Mouse (Mus musculus) frontal cortex, postnatal 36 days (tissue): ENCODE data around the gene Tnpo1.
A peak's percentile ranks its signal among the peaks of the same experiment; 100 is the strongest.
"Not testable (repeated sequence)": the region's sequence is repeated elsewhere in the genome, so short reads cannot be mapped to it uniquely, and the experiment has no call there.

Source experiments
- DNase-seq, 2 experiments: peaks; one replicate each; pipeline ENCODE4 v3.0.0; 2022; ENCODE audit warnings: low spot score in 2 of 2

Tnpo1 gene

DNA sequence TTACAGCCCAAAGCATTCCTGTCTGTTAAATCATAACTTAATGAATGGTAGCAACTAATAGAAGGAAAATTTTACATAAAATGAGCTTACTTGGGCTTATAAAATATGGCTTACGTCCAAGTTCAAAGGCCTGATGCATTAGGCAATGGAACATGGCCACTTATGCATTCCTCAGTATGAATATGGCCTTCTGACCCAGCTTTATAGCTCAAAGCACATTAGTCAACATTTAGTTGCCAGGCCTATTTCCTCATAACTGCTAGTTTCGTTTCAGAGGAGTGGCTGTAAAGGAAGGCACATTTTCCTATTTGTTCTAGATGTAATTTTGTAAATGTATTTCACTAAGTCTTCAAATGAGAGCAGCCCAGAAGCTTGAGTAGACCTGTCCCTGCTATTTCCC lies 107.1 kb downstream of the Tnpo1 start:
- DNase-seq, result no peak

DNA sequence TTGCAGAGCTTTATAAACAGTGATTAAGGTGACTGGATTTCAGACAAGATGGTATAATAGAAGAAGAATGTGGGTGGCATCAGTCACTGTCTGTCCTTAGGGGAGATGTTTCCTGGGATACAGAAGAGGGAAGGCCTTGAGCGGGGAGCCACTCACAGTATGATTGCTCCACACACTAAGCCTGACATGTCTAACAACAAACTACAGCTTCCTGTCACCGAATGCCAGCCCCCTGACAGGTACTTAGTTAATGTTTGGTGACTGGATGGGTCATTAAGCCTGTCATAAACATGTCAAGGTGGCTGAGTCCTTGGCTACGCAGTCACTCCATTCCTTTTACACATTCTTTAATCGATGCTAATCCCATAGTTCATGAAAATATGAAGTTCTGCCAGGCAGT lies 108.0 kb downstream of the Tnpo1 start:
- no peak for DNase-seq

DNA sequence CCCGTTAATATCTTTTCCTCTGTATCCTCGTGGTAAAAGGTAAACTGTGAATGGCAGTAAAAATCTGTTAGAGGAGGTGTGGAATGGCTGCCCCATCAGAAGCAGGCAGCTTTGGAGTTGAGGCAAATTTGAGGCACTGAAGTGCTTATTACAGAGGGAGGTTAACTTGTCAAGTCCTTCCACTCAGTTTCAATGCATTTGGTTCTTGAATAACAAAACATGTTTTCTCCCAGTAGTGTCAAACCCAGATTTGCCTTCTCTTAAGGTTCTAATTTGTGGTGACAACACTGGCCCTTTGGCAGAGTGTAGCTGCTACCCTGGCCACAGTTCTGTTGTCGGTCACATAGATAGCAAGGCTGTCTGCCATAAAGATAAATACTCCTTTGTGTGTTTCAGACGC lies 108.4 kb downstream of the Tnpo1 start:
- no peak for DNase-seq

DNA sequence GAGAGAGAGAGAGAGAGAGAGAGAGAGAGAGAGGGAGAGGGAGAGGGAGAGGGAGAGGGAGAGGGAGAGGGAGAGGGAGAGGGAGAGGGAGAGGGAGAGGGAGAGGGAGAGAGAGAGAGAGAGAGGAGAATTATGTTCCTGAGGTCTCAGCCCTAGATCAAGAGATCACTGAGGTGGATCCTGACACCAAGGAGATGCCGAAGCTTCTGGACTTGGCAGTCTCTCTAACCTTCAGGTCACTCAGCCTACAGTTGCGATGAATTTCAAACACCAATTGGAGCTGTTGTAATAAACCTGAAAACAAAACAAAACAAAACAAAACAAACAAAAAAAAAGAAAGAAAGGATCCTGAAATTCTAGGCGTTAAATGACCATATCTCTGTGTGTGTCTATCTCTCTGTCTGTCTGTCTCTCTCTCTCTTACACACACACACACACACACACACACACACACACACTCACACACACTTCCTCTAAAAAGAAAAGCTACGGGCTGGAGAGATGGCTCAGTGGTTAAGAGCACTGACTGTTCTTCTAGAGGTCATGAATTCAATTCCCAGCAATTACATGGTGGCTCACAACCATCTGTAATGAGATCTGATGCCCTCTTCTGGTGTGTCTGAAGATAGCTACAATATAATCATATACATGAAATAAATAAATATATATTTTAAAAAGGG lies 109.1 kb downstream of the Tnpo1 start:
- DNase-seq, result not testable (repeated sequence)

DNA sequence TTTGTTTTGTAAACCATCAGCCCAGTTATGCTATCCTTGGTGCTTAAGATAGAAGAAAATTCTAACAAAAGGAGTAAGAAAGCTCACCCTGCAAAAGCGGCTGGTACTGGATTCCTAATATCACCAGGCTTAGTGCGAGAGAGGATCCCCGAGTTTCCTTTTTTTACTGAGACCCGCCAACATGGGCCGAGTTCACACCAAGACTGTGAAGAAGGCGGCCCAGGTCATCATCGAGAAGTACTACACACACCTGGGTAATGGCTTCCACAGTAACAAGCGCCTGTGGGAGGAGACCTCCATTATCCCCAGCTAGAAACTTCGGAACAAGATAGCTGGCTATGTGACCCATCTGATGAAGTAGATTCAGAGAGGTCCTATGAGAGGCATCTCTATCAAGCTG lies 109.6 kb downstream of the Tnpo1 start:
- DNase-seq, result no peak

DNA sequence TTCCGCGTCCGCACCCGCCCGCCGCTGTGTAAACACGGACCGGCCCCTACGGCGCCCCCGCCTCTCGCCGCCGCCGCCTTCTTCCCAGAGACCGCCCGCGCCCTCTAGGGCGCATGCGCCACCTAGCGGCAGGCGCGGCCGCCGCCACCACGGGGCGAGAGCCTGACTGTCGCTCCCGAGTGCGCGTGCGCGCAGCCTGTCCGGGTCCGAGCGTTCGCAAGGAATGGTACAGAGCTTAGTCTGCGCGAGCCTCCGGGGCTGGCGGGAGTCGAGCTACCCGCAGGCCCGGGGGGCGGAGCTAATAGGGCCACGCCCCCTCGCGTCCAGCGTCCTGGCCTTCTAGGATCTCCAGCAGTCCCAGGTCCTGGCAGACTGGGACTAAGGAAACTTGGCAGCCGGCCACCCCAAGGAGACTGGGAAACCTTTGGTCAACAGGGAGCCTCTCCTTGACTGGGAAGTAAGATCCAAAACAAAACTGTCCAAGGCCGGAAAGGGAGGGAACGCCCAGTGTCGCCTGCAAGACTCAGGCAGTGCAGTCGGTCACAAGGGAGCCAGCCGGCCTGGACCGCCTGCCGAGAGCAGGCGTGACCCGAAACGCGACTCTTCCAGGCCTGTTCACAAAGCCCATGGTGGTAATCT lies 110.9 kb downstream of the Tnpo1 start, which contains the start of gene Fcho2:
Fcho2 (minus strand) TSS at position 303 of the 639 bp plus-strand sequence.
- DNase-seq, result peak; percentile 95 to 97

DNA sequence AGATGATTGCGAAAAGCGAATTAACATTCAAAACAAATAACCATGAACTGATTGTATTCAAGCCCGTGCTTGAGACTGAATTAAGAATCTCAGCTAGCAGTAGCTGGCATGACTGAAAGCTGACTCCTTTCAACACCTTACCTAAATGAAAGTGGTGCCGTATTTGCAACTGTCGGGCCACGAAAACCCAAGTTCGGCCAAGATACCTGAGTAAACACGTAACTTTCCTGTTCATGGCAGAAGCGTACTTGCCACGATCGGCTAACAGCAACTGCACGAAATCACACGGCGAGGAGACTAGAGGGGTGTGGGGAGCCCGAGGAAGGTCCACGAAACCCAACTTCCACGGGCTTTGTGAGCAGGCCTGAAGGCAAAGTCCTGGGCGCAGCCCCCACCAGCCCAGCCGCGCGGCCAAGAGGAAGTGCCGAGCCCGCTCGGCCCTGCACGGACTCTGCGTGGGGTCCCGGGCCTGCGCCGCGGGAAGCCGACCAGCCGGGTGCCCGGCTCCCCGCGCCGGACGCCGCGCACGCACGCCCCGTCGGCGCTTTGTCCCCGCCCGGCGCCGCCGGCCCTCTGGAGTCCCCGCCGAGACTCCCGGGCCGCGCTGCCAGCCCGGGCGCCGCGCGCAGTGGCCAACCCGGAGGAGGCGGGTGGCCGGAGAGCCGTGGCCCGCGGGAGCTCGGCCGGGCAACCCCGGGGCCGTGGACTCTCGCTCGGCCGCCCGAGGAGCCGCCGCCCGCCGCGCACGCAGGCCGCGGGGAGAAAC lies 111.7 kb downstream of the Tnpo1 start:
- DNase-seq, result peak; percentile 43 to 54

DNA sequence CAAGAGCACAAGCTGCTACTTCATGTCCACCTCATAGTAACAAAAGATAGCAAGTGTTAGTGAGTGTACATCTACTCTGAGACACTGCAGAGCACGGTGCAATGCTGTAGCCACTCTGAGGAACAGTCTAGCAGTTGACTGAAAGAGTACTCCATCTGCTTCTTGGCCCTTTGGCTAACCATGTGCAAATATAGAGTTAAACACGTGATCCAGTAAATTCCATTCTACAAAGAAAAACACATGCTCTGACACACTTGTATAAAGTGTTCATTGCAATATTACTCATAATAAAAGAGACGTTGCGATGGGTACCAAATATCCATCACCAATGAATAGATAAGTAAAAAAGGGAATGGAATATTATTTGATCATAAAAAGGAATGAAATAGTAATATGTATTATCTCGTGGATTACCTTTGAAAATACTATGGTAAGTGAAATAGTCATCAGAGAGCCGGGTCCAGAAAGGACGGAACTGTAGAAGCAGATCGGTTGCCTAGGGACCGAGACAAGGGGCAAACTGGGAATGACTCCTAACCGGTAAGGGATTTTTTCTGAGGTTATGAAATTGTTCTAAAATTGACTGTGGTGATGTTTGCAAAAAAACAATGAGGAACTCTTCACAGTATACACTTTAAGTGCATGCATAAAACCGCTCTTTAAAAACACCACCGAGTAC lies 112.4 kb downstream of the Tnpo1 start:
- no peak for DNase-seq

DNA sequence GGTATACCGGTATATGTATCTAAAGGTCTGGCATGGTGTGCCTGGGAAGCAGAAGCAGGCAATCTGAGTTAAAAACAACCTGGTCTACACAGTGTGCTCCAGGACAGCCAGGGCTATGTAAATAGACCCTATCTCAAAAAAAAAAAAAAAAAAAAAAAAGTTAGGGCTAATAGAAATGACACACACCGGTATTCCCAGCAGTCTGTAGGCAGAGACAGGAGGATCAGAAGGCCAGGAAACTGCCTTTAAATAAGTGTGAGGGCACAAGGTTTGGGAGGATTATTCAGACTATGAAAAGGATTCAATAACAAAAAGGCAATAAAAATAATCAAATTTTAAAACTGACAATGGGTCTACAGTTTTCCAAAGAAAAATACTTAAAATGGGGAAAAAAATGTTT lies 113.0 kb downstream of the Tnpo1 start:
- no peak for DNase-seq

DNA sequence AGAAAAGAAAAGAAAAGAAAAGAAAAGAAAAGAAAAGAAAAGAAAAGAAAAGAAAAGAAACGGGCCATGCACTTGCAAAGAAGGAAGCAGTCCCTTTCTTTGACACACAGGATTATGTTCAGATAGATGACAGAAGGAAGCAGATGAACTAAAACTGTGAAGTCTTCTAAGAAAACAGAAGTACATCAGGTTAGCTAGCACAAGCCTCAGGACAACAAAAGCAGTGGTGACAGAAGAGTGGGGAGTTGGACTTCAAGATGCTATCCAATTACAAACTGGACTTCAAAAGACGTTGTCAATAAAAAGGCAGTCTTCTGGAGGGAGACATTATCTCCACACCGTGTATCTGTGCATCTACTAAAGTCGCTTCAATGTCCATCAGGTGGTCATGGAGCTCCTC lies 113.9 kb downstream of the Tnpo1 start:
- no peak for DNase-seq

DNA sequence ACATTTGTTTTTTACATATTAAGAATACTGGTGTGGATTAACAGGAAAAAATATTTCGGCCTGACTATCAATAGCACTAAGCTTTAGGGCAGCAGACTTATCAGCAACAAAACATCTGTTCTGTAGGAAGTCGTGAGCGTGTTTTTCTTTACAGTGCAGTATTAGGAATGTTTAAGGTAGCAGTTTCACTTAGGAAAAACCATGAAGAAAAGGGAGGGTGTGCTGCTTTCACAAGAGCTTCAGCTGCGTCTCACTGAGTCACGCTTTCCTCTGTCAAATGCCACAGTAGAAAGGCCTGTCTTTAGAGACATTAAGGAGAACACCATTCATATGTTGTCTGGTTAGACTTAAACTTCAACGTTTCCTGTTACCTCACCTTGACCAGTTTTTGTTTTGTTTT lies 116.0 kb downstream of the Tnpo1 start:
- no peak for DNase-seq

DNA sequence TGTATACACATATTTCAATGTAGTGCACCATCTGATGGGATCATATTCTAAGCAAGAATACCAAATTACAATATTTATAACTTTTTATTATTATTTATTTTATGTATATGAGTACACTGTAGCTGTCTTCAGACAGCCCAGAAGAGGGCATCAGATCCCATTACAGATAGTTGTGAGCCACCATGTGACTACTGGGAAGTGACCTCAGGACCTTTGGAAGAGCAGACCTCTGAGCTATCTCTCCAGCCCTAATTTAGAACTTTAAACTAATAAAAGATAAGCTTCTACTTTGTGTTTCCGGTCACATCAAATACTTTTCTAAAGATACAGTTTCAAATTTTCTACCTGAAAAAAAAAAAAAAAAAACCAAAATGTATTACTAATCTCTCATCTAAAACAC lies 117.1 kb downstream of the Tnpo1 start:
- no peak for DNase-seq

DNA sequence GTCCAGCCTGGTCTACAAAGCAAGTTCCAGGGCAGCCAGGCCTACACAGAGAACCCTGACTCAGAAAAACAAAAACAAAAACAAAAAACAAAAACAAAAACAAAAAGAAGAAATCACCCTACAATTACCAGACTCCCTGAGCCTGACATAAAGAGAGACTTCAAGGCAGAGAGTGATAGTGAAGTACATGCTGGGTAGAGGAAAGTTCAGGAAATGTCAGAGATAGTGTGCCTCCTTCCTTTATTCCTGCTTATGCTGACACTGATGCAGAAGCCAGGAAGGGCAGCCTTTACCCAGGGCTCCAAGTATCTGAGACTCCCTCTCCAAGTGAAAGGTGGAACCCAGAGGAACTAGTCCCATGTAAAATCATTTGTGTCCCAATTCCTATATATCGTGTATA lies 121.7 kb downstream of the Tnpo1 start:
- no peak for DNase-seq

DNA sequence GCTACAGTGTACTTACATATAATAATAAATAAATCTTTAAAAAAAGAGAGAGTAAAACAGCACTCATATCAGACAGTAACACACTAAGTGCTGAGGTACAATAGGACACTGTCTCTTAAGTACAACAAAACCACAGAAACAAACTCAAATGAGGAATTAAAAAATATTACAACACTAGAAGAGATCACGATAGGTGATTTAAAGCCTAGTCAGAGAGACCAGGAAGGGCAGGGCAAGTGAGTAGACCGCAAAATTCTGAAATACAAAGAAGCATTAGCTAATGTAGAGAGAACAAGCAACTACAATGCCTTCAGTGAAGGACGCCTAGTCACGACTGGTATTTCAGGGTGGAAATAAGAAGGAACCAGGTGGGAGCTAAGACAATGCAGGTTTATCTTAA lies 122.5 kb downstream of the Tnpo1 start:
- DNase-seq, result no peak

DNA sequence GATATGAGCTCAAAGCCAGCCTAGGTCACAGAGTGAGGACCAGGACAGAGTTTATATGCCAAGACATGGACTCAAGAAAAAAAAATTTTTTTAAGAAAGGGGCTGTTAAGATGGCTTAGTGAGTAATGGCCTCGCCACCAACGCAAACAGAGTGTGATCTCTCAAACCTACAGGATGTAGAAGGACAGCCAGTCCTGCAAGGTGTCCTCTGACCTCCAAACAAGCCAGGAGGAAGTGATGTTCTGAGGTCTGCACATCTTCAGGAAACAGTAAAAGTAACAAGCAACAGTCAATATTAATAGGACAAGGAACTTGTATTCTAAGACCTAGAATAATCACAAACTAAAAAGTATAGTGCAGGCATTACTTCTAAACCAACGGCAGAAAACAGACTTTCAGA lies 123.2 kb downstream of the Tnpo1 start:
- DNase-seq, result no peak

DNA sequence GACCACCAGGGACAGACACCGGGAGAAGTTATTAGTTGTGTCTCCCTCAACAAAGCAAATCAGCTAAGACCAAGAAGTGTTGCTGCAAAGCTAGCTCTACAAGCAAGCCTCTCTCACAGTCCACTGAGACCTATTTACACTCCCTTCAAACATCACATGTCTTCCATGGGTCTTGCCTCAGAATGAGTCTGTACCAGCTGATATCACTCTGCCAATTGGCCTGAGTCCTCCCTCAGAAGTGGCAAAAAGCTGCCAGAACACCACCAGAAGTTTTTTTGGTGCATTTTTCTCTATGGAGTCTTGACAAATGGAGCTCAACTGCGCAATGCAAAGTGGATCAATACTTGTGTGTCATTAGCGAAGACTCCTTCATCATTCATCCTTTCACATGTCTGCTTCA lies 130.7 kb downstream of the Tnpo1 start:
- DNase-seq, result no peak

DNA sequence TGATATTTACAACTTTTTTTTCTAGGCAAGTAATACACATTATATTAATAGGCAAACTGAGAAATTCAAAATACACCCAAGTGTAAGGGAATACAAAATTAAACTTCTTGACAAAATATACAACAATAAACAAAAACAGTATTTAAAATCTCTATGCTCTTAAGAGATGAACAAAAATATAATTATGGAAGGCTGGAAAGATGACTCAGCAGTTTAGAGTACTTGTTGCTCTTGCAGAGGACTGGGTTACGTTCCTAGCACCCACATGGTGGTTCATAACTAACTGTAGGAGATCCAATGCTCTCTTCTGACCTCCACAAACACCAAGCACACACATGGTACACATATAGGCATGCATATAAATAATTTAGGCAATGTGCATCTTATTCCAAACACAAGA lies 133.3 kb downstream of the Tnpo1 start:
- no peak for DNase-seq

DNA sequence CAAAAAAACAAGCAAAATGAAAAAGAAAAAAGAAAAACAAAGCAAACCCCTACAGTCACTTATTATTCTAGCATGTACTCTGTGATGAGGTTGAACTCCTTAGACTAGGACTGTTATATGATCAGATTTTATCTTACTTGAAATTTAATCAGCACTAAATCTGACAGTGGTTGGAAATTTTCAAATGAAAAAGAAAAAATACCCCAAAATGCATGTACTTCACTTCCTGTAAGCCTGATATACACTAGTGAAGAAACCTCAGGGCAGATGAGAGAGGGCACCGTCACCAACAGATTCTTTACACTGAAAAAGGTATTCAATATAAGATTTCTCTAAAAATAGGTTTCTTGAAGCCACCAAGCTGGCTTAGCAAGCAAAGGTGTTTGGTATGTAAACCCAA lies 134.5 kb downstream of the Tnpo1 start:
- no peak for DNase-seq
